Mouse (Mus musculus) liver, adult 10 weeks (tissue): ENCODE data around the gene Tprg. TPM values are rescaled to one million over a fixed set of nuclear protein-coding genes. Genes with fewer than 3 reads are reported as not detected.

Experiments
- polyA plus RNA-seq: library from polyadenylated mRNA; stranded (reverse); fragments of 350-450 nt; fragmentation: Illumina TruSeq; extraction: RNeasy Lipid Tissue Mini Kit (QIAGEN cat#74804); gene quantifications from one replicate; pipeline ENCODE4 v1.2.3, GENCODE M21; 2014; ENCODE audit warnings: low read depth, low replicate concordance

Tprg gene
- polyA plus RNA-seq: not detected

GRCm38 (mm10) chr16:25286517-25286916 is at the start of gene Tprg:
Tprg (plus strand) TSS chr16:25286817.

